Mouse (Mus musculus): Measurements from ENCODE around the gene Ahr. TPM values are rescaled to one million over a fixed set of nuclear protein-coding genes. Genes with fewer than 3 reads are reported as not detected.

Gene Ahr
- polyA plus RNA-seq, 1 experiment from 2014 or later = 1.5 TPM

DNA sequence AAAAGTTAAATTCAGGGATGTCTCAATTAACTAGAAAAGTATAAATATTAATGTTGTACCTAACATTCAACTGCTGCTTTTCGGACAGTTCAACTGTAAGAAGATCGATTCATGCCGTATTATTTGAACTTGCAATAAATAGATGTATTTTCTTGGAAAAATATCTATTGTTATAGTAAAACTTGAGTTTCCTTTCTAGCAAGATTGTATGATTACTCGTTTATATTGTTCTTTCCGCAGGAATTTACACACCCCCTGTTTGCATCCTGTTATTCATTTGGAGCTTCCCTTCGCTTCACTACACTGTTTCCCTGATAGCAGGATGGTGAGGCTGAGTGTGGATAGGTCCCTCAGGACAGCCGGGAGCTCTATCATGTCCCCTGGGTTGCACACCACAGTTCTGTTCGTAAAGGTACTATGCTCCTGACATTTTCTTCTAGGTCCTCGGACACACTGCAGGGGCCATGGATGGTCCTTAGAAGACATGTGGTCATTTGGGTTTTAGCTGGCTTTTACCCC, 12.2 kb downstream of the Ahr start:
- DNase-seq (ENCODE audit: low spot score) (no peak), ATAC-seq (ENCODE audit: insufficient number of reproducible peaks, low FRiP score, low TSS enrichment, low read depth) (no peak)
- Histone ChIP-seq H3K4me2 (ENCODE audit: low read depth, severe bottlenecking) (no peak overlapping the region), H3K36me3 (ENCODE audit: control insufficient read depth, insufficient read depth, low read length) (no peaks in the 10 kb centered on the region), H3K9ac (ENCODE audit: low read length) (no peak overlapping the region), H3K27ac (replicated peaks; ENCODE audit: low read depth, low read length) (no peak overlapping the region), H3K27me3 (ENCODE audit: control insufficient read depth, insufficient read depth, low read length) (no peaks in the 10 kb centered on the region), H3K9me3 (ENCODE audit: control insufficient read depth, low read length) (no peaks in the 10 kb centered on the region), H3K4me3 (ENCODE audit: low read depth, low read length) (no peak overlapping the region), H3K4me1 (ENCODE audit: control insufficient read depth, insufficient read depth, low read length) (no peaks in the 10 kb centered on the region)
- 91% methylated on average over 9 of the region's 9 CpGs for WGBS

DNA sequence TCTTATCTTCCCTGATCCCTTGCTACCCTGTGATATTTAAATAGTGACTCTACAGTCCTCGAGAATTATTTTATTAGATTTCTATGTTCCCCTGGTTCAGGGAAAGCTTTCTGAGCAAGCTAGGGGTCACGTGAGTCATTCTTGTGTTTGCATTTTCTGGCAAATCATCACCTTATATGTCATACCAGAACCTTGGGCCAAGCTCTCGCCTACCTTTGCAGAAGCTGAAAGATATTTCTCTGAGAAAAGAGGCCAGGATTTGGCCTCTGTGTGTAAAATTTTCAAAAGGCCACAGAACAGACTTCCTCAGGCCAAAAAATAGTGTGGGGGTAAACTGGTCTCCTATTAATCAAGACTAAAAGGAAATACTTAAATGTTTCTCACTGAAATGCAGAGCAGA, 19.2 kb downstream of the Ahr start:
- no peaks in the 10 kb centered on the region for H3K36me3 ChIP-seq (ENCODE audit: control insufficient read depth, insufficient read depth, low read length)
- H3K9ac ChIP-seq (ENCODE audit: low read length) = no peak overlapping the region
- H3K4me2 ChIP-seq (ENCODE audit: low read depth, severe bottlenecking) = no peak overlapping the region
- ATAC-seq (ENCODE audit: insufficient number of reproducible peaks, low FRiP score, low TSS enrichment, low read depth) (no peak), DNase-seq (ENCODE audit: low spot score) (no peak)
- 75% methylated on average over 3 of the region's 3 CpGs for WGBS
- no peaks in the 10 kb centered on the region for H3K4me1 ChIP-seq (ENCODE audit: control insufficient read depth, insufficient read depth, low read length)
- H3K27me3 ChIP-seq (ENCODE audit: control insufficient read depth, insufficient read depth, low read length) = no peaks in the 10 kb centered on the region
- no peaks in the 10 kb centered on the region for H3K9me3 ChIP-seq (ENCODE audit: control insufficient read depth, low read length)
- H3K27ac ChIP-seq (replicated peaks; ENCODE audit: low read depth, low read length) = no peak overlapping the region
- no peak overlapping the region for H3K4me3 ChIP-seq (ENCODE audit: low read depth, low read length)

DNA sequence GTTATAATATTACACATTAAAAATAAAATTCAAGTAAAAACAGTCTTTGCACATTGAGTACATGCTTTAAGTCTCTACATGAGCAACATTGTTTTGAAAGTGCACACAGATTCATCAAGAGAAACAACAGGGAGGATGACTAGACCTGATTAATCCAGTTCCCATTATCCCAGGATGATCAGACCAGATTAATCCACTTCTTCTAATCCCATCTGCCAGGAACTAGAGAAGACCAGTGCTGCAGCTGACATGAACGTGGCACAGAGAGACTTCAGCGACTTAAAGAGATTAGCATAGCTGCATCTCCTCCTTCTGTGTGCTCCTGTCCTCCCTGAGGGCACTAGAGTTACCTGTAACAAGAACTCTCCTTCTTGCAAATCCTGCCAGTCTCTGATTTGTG, 20.2 kb downstream of the Ahr start:
- Histone ChIP-seq H3K27me3 (ENCODE audit: control insufficient read depth, insufficient read depth, low read length) (no peaks in the 10 kb centered on the region), H3K27ac (replicated peaks; ENCODE audit: low read depth, low read length) (no peak overlapping the region), H3K36me3 (ENCODE audit: control insufficient read depth, insufficient read depth, low read length) (no peaks in the 10 kb centered on the region), H3K4me3 (ENCODE audit: low read depth, low read length) (no peak overlapping the region), H3K9me3 (ENCODE audit: control insufficient read depth, low read length) (no peaks in the 10 kb centered on the region), H3K4me2 (ENCODE audit: low read depth, severe bottlenecking) (no peak overlapping the region), H3K9ac (ENCODE audit: low read length) (no peak overlapping the region), H3K4me1 (ENCODE audit: control insufficient read depth, insufficient read depth, low read length) (no peaks in the 10 kb centered on the region)
- DNase-seq (ENCODE audit: low spot score) (no peak), ATAC-seq (ENCODE audit: insufficient number of reproducible peaks, low FRiP score, low TSS enrichment, low read depth) (no peak)
- 59% methylated on average over 2 of the region's 2 CpGs for WGBS

DNA sequence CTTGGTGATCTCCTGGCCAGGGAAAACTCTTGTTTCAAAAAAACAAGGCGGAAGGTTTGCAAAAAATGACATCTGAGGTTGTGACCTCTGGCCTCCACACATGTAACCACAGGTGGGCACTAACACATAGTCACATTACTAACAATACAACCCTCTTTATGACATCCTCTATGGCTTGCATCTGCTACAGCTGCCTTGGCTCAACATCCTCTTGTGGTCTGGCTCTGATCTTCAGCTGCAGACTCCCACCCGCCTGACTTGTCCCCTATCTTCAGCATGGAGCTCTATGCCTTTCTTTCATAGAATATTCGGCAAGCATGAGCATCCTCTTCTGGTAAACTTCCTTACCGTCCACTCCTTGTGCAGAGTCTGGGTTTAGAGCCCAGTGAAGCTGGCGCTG, 24.1 kb downstream of the Ahr start:
- Histone ChIP-seq H3K4me1 (ENCODE audit: control insufficient read depth, insufficient read depth, low read length) (no peaks in the 10 kb centered on the region), H3K27ac (replicated peaks; ENCODE audit: low read depth, low read length) (no peak overlapping the region), H3K4me3 (ENCODE audit: low read depth, low read length) (no peak overlapping the region), H3K36me3 (ENCODE audit: control insufficient read depth, insufficient read depth, low read length) (no peaks in the 10 kb centered on the region), H3K9me3 (ENCODE audit: control insufficient read depth, low read length) (no peaks in the 10 kb centered on the region), H3K9ac (ENCODE audit: low read length) (no peak overlapping the region), H3K27me3 (ENCODE audit: control insufficient read depth, insufficient read depth, low read length) (no peaks in the 10 kb centered on the region), H3K4me2 (ENCODE audit: low read depth, severe bottlenecking) (no peak overlapping the region)
- 85% methylated on average over 5 of the region's 5 CpGs for WGBS
- no peak for DNase-seq (ENCODE audit: low spot score)
- no peak for ATAC-seq (ENCODE audit: insufficient number of reproducible peaks, low FRiP score, low TSS enrichment, low read depth)

DNA sequence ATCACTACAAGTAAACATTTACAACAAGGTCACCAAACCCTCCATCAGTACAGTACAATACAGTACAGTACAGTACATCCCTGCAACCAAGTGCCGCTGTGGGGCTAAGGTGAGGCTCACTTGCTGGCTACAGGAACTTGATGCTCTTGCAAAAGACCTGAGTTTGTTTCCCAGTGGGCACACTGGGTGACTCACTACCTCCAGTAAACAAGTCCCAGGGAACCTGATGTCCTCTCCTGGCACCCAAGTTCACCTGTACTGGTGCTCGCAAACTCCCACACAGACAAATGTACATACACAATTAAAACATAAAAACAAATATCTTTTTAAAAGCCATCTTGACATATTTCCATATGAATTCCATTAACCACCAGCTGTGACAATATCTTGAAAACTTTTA, 28.5 kb downstream of the Ahr start:
- H3K4me1 ChIP-seq (ENCODE audit: control insufficient read depth, insufficient read depth, low read length) = no peaks in the 10 kb centered on the region
- ATAC-seq (ENCODE audit: insufficient number of reproducible peaks, low FRiP score, low TSS enrichment, low read depth) (no peak), DNase-seq (ENCODE audit: low spot score) (no peak)
- no peak overlapping the region for H3K4me3 ChIP-seq (ENCODE audit: low read depth, low read length)
- H3K27me3 ChIP-seq (ENCODE audit: control insufficient read depth, insufficient read depth, low read length) = no peaks in the 10 kb centered on the region
- WGBS = 95% methylated on average over 2 of the region's 2 CpGs
- H3K27ac ChIP-seq (replicated peaks; ENCODE audit: low read depth, low read length) = no peak overlapping the region
- H3K9ac ChIP-seq (ENCODE audit: low read length) = no peak overlapping the region
- H3K36me3 ChIP-seq (ENCODE audit: control insufficient read depth, insufficient read depth, low read length) = no peaks in the 10 kb centered on the region
- H3K9me3 ChIP-seq (ENCODE audit: control insufficient read depth, low read length) = no peaks in the 10 kb centered on the region
- no peak overlapping the region for H3K4me2 ChIP-seq (ENCODE audit: low read depth, severe bottlenecking)

DNA sequence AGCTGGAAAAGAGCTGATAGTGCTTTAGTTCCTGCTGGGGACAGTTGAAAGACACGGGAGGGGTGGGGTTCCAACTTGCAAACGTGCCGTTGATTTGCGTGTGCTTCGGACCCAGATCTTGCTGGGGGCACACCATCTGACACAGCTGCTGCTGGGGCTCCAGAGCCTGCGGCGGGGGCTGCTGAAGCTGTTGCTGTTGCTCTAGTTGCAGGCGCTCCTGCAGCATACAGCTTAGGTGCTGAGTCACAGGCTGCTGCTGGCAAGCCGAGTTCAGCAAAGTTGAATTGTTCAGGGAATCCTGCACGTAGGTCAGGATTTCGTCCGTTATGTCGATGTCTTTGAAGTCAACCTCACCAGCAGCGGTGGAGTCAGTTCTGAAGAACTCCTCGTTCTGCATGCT, 30.8 kb downstream of the Ahr start:
- Histone ChIP-seq H3K9ac (ENCODE audit: low read length) (no peak overlapping the region), H3K4me2 (ENCODE audit: low read depth, severe bottlenecking) (no peak overlapping the region), H3K27me3 (ENCODE audit: control insufficient read depth, insufficient read depth, low read length) (no peaks in the 10 kb centered on the region), H3K27ac (replicated peaks; ENCODE audit: low read depth, low read length) (no peak overlapping the region), H3K4me3 (ENCODE audit: low read depth, low read length) (no peak overlapping the region), H3K4me1 (ENCODE audit: control insufficient read depth, insufficient read depth, low read length) (no peaks in the 10 kb centered on the region), H3K36me3 (ENCODE audit: control insufficient read depth, insufficient read depth, low read length) (no peaks in the 10 kb centered on the region), H3K9me3 (ENCODE audit: control insufficient read depth, low read length) (no peaks in the 10 kb centered on the region)
- DNase-seq (ENCODE audit: low spot score) (no peak), ATAC-seq (ENCODE audit: insufficient number of reproducible peaks, low FRiP score, low TSS enrichment, low read depth) (no peak)
- 77% methylated on average over 15 of the region's 15 CpGs for WGBS

DNA sequence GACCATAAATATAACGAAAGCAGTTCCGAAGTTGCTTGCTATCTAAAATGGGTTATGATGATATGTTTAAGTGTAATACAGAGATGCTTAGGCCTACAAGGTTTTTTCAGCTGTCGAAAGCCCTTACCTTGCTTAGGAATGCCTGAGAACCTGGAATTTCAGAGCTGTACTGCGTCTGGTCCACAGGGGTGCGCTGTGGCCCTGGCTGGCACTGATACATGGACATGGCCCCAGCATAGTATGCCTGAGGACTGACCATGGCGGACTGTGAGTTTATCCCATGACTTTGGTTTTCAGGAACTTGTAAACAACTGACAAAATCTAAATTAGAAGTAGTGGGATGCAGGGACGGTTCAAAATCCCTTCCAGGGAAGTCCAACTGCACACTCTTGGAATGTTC, 31.3 kb downstream of the Ahr start:
- ATAC-seq (ENCODE audit: insufficient number of reproducible peaks, low FRiP score, low TSS enrichment, low read depth) (no peak), DNase-seq (ENCODE audit: low spot score) (no peak)
- Histone ChIP-seq H3K9me3 (ENCODE audit: control insufficient read depth, low read length) (no peaks in the 10 kb centered on the region), H3K4me3 (ENCODE audit: low read depth, low read length) (no peak overlapping the region), H3K27ac (replicated peaks; ENCODE audit: low read depth, low read length) (no peak overlapping the region), H3K27me3 (ENCODE audit: control insufficient read depth, insufficient read depth, low read length) (no peaks in the 10 kb centered on the region), H3K4me1 (ENCODE audit: control insufficient read depth, insufficient read depth, low read length) (no peaks in the 10 kb centered on the region), H3K4me2 (ENCODE audit: low read depth, severe bottlenecking) (no peak overlapping the region), H3K36me3 (ENCODE audit: control insufficient read depth, insufficient read depth, low read length) (no peaks in the 10 kb centered on the region), H3K9ac (ENCODE audit: low read length) (no peak overlapping the region)
- 82% methylated on average over 7 of the region's 7 CpGs for WGBS

DNA sequence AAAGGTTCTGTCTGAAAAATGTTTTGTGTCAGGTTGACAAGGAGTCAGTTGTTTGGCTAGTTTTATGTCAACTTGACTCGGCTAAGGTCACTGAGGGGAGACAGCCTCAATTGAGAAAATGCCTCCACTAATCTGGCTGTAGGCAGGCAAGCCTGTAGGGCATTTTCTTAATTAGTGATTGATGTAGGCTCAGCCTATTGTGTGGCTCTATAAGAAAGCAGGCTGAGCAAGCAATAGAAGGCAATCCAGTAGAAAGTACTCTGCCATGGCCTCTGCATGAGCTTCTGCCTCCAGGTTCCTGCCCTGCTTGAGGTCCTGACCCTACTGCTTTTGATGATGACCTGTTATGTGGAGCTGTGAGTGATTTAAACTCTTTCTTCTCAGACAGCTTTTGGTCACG, 33.4 kb downstream of the Ahr start:
- Histone ChIP-seq H3K9ac (ENCODE audit: low read length) (no peak overlapping the region), H3K4me1 (ENCODE audit: control insufficient read depth, insufficient read depth, low read length) (no peaks in the 10 kb centered on the region), H3K27me3 (ENCODE audit: control insufficient read depth, insufficient read depth, low read length) (no peaks in the 10 kb centered on the region), H3K27ac (replicated peaks; ENCODE audit: low read depth, low read length) (no peak overlapping the region), H3K4me2 (ENCODE audit: low read depth, severe bottlenecking) (no peak overlapping the region), H3K4me3 (ENCODE audit: low read depth, low read length) (no peak overlapping the region), H3K9me3 (ENCODE audit: control insufficient read depth, low read length) (no peaks in the 10 kb centered on the region), H3K36me3 (ENCODE audit: control insufficient read depth, insufficient read depth, low read length) (no peaks in the 10 kb centered on the region)
- 9% methylated on average over 2 of the region's 2 CpGs for WGBS
- ATAC-seq (ENCODE audit: insufficient number of reproducible peaks, low FRiP score, low TSS enrichment, low read depth) (no peak), DNase-seq (ENCODE audit: low spot score) (no peak)

DNA sequence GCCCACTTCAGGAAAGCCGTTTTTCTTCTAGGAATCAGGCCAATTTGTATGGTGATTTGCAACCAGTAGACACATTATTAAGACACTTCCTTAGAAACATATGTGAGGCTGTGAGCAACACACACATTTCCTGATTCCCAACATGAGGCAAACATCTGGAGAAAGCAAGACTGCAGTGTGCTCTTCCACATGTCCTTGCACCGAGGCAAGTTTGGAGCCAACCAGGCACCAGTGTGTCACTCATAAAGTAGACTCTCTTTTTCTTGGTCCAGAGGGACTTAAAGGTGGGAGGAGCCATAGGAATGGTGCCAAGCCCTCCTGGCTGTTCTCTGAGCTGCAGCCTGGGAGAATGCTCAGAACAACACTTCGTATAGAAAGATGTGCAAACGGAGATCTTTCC, 39.6 kb downstream of the Ahr start:
- DNase-seq (ENCODE audit: low spot score) (peak; percentile 32), ATAC-seq (ENCODE audit: insufficient number of reproducible peaks, low FRiP score, low TSS enrichment, low read depth) (no peak)
- H3K4me2 ChIP-seq (ENCODE audit: low read depth, severe bottlenecking) = no peak overlapping the region

More for the DNA sequence above, 39.6 kb downstream of the Ahr start:
- H3K4me3 ChIP-seq (ENCODE audit: low read depth, low read length) = no peak overlapping the region
- H3K9me3 ChIP-seq (ENCODE audit: control insufficient read depth, low read length) = no peaks in the 10 kb centered on the region
- no peak overlapping the region for H3K27ac ChIP-seq (replicated peaks; ENCODE audit: low read depth, low read length)
- no peaks in the 10 kb centered on the region for H3K27me3 ChIP-seq (ENCODE audit: control insufficient read depth, insufficient read depth, low read length)
- no peaks in the 10 kb centered on the region for H3K4me1 ChIP-seq (ENCODE audit: control insufficient read depth, insufficient read depth, low read length)
- H3K9ac ChIP-seq (ENCODE audit: low read length) = no peak overlapping the region
- WGBS = 43% methylated on average over 4 of the region's 4 CpGs
- no peaks in the 10 kb centered on the region for H3K36me3 ChIP-seq (ENCODE audit: control insufficient read depth, insufficient read depth, low read length)

Data from limb, embryonic 11.5 days (tissue).